Mouse (Mus musculus) small intestine, adult 2 months (tissue): ENCODE measurements around the gene Gm44502. TPM values are rescaled to one million over a fixed set of nuclear protein-coding genes. Genes with fewer than 3 reads are reported as not detected.

Experiments used
- H3K27ac ChIP-seq: fragments of 200-500 bp; 2 replicates; pipeline ENCODE4 v1.5.1; 2012; ENCODE audit warnings: low read depth, low read length, control low read depth, inconsistent platforms; ENCODE audit not compliant: insufficient read depth
- H3K27me3 ChIP-seq: fragments of 200-500 bp; 2 replicates; pipeline ENCODE4 v1.6.1; 2012; ENCODE audit warnings: mild to moderate bottlenecking, moderate library complexity, low read length, inconsistent platforms; ENCODE audit not compliant: control insufficient read depth, insufficient read depth
- H3K36me3 ChIP-seq: fragments of 200-500 bp; 2 replicates; pipeline ENCODE4 v1.6.1; 2012; ENCODE audit warnings: mild to moderate bottlenecking, low read length, control low read depth, inconsistent platforms; ENCODE audit not compliant: control insufficient read depth, insufficient read depth
- H3K4me1 ChIP-seq: fragments of 200-500 bp; 2 replicates; pipeline ENCODE4 v1.6.1; 2012; ENCODE audit warnings: low read length, inconsistent platforms, mixed read lengths; ENCODE audit not compliant: control insufficient read depth, insufficient read depth, insufficient read length
- H3K4me3 ChIP-seq: fragments of 200-500 bp; 2 replicates; pipeline ENCODE4 v1.5.1; 2012; ENCODE audit warnings: low read depth, mild to moderate bottlenecking, control low read depth, inconsistent platforms, low read length, moderate library complexity
- CTCF ChIP-seq: fragments of 200-500 bp; IDR thresholded peaks from 2 replicates; pipeline ENCODE4 v1.5.1; 2012; ENCODE audit warnings: low read depth, mild to moderate bottlenecking, control low read depth, inconsistent platforms, low read length, moderate library complexity, mixed read lengths; ENCODE audit not compliant: insufficient replicate concordance, insufficient read length; ENCODE audit errors: extremely low read depth
- POLR2A ChIP-seq: fragments of 200-500 bp; IDR thresholded peaks from 2 replicates; pipeline ENCODE4 v1.6.1; 2012; ENCODE audit warnings: low read depth, mild to moderate bottlenecking, control low read depth, inconsistent platforms, low read length, moderate library complexity
- WGBS: fragments of 180-500 bp; shearing (Covaris S2); methylation state at CpG from one replicate; pipeline ENCODE4 v1.1.7; 2018; 5-methylcytosine and 5-hydroxymethylcytosine counted together
- polyA plus RNA-seq: library from polyadenylated mRNA; depleted of rRNA; stranded (reverse); fragments of >200 nt; gene quantifications from 2 replicates; pipeline ENCODE4 v1.2.3, GENCODE M21; 2012

The Gm44502 gene
- polyA plus RNA-seq, 1 experiment: 5.0 TPM

DNA sequence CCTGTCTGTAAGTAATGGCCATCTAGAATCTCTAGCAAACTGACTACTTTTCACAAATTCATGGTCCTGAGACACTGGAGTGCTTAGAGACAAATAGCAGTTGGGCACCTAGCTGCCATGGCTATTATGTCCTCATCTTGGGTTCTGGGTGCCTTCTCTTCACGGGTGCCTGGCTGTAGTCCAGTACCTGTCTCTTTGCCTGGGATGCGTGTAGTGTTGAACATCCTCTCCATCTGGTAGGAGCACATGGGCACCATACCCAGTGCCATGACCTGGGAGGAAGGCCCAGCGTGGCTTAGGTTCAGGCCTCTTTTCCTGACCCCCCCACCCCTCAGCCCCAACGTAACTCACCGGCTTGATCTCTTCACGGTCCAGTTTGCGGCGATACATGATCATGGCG lies 7.6 kb downstream of the Gm44502 start:
- Histone ChIP-seq H3K36me3 (peaks cover 74% of the 10 kb centered on the region), H3K4me1 (no peaks in the 10 kb centered on the region), H3K27me3 (no peaks in the 10 kb centered on the region), H3K27ac (no peak overlapping the region), H3K4me3 (no peak overlapping the region)
- WGBS: 94% methylated on average over 9 of the region's 9 CpGs
- TF ChIP-seq CTCF (no peak), POLR2A (no peak)

DNA sequence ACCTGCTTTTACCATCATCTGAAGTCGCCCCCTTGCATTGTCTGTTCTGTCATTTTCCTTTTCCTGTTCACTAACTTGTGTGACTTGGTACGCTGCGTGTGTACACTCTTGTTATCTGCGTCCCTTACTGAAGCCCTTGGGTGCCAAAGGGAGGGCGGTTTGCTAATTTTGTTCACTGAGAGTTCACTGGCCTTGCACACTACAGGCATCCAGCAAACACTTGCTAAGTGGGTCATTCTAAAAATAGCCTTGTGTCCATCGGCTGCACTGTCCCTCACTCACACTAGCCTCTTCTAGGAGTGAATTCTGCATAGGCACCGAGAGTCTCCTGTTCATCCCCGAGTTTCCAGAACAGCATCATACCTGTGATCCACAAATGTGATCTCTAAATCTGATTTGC lies 14.2 kb downstream of the Gm44502 start:
- no peaks in the 10 kb centered on the region for H3K27me3 ChIP-seq
- no peak for TF ChIP-seq POLR2A
- no peak for TF ChIP-seq CTCF
- peaks cover 33% of the 10 kb centered on the region for H3K36me3 ChIP-seq
- no peak overlapping the region for H3K4me3 ChIP-seq
- 84% methylated on average over 8 of the region's 8 CpGs for WGBS
- H3K27ac ChIP-seq: no peak overlapping the region
- no peaks in the 10 kb centered on the region for H3K4me1 ChIP-seq

GRCm38 (mm10) chr15:89410118-89410517 lies 19.4 kb downstream of the Gm44502 start, which contains the start of gene Syce3:
Gene Syce3 (minus strand): TSS chr15:89410503.
- no peaks in the 10 kb centered on the region for H3K36me3 ChIP-seq
- H3K27me3 ChIP-seq: no peaks in the 10 kb centered on the region
- H3K4me3 ChIP-seq: no peak within 1 kb of the TSS
- H3K4me1 ChIP-seq: no peaks in the 10 kb centered on the region
- 84% methylated on average over 24 of the region's 24 CpGs for WGBS
- no peak for TF ChIP-seq POLR2A
- TF ChIP-seq CTCF: no peak
- H3K27ac ChIP-seq: no peak within 1 kb of the TSS

GRCm38 (mm10) chr15:89406691-89407090 lies 22.8 kb downstream of the Gm44502 start:
- H3K4me3 ChIP-seq: no peak overlapping the region
- H3K27ac ChIP-seq: no peak overlapping the region
- H3K4me1 ChIP-seq: no peaks in the 10 kb centered on the region
- TF ChIP-seq CTCF: no peak
- TF ChIP-seq POLR2A: no peak
- no peaks in the 10 kb centered on the region for H3K27me3 ChIP-seq
- no peaks in the 10 kb centered on the region for H3K36me3 ChIP-seq

GRCm38 (mm10) chr15:89404831-89405623 lies 24.5 kb downstream of the Gm44502 start:
- Histone ChIP-seq H3K36me3 (no peaks in the 10 kb centered on the region), H3K4me1 (peaks cover 4% of the 10 kb centered on the region; the same call in 1 of the 2 replicates), H3K27me3 (no peaks in the 10 kb centered on the region), H3K4me3 (no peak overlapping the region), H3K27ac (no peak overlapping the region)
- 74% methylated on average over 10 of the region's 10 CpGs for WGBS
- no peak for TF ChIP-seq CTCF
- no peak for TF ChIP-seq POLR2A

DNA sequence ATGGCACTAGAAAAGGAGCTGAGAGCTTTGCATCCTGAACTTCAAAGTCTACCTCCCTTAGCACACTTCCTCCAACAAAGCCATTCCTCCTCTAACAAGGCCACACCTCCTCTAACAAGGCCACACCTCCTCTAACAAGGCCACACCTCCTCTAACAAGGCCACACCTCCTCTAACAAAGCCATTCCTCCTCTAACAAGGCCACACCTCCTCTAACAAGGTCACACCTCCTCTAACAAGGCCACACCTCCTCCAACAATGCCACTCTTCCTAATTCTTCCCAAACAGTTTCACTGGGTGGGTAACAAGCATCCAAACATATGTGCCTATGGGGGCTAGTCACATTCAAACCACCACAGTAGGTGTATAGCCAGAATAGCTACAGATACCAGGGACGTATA lies 27.0 kb downstream of the Gm44502 start:
- 93% methylated on average over 1 of the region's 1 CpGs for WGBS
- Histone ChIP-seq H3K4me1 (peaks cover 11% of the 10 kb centered on the region), H3K36me3 (no peaks in the 10 kb centered on the region), H3K4me3 (no peak overlapping the region), H3K27me3 (no peaks in the 10 kb centered on the region), H3K27ac (no peak overlapping the region)
- TF ChIP-seq POLR2A: no peak
- TF ChIP-seq CTCF: no peak

DNA sequence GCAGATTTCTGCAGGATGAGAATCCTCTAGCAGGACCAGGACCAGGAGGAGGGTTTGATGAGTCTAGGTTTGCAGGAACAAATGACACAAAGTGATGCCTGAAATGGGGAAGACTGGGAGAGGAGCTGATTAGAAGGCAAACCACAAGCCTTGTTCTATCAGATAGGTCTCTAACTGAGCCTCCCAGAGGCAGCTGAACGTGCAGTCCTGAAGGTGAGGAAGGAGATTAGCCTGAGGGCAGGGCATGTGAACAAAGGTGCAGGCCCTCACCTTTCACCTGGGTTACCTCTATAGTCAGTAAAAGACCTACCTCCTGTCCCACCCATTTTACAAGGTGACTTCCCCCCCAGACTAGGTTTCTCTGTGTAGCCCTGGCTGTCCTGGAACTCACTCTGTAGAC lies 29.8 kb downstream of the Gm44502 start:
- 20% methylated on average over 1 of the region's 1 CpGs for WGBS
- H3K36me3 ChIP-seq: no peaks in the 10 kb centered on the region
- no peak for TF ChIP-seq CTCF
- no peak for TF ChIP-seq POLR2A

More for the DNA sequence above, 29.8 kb downstream of the Gm44502 start:
- no peaks in the 10 kb centered on the region for H3K27me3 ChIP-seq
- peaks cover 20% of the 10 kb centered on the region for H3K4me1 ChIP-seq
- peak overlapping the region; percentile 100 for H3K27ac ChIP-seq
- H3K4me3 ChIP-seq: no peak overlapping the region
